Mouse (Mus musculus) neural tube, embryonic 15.5 days (tissue): ENCODE results near the gene Fcrlb. TPM values are rescaled to one million over a fixed set of nuclear protein-coding genes. Genes with fewer than 3 reads are reported as not detected.

Source experiments
- ATAC-seq: fragments of 200-750 bp; cut with Nextera tagmentation; 2 replicates; pipeline ENCODE4 v1.8.0; 2017; ENCODE audit warnings: mild to moderate bottlenecking, moderate TSS enrichment, moderate library complexity; ENCODE audit not compliant: low FRiP score
- H3K27ac ChIP-seq: fragments of 300-500 bp; sonication (generic); replicated peaks from 2 replicates; pipeline ENCODE4 v1.5.1; 2015; ENCODE audit warnings: mild to moderate bottlenecking, inconsistent platforms
- H3K27me3 ChIP-seq: fragments of 300-500 bp; sonication (generic); replicated peaks from 2 replicates; pipeline ENCODE4 v1.6.1; 2015; ENCODE audit warnings: inconsistent platforms
- H3K36me3 ChIP-seq: fragments of 300-500 bp; sonication (generic); 2 replicates; pipeline ENCODE4 v1.6.1; 2015; ENCODE audit warnings: inconsistent platforms
- H3K4me1 ChIP-seq: fragments of 300-500 bp; sonication (generic); 2 replicates; pipeline ENCODE4 v1.6.1; 2015; ENCODE audit warnings: inconsistent platforms
- H3K4me2 ChIP-seq: fragments of 300-500 bp; sonication (generic); 2 replicates; pipeline ENCODE4 v1.6.1; 2015; ENCODE audit warnings: inconsistent platforms, mild to moderate bottlenecking, moderate library complexity
- H3K4me3 ChIP-seq: fragments of 300-500 bp; sonication (generic); replicated peaks from 2 replicates; pipeline ENCODE4 v1.5.1; 2015; ENCODE audit warnings: mild to moderate bottlenecking, inconsistent platforms
- H3K9ac ChIP-seq: fragments of 300-500 bp; sonication (generic); replicated peaks from 2 replicates; pipeline ENCODE4 v1.6.1; 2015; ENCODE audit warnings: mild to moderate bottlenecking, inconsistent platforms
- H3K9me3 ChIP-seq: fragments of 300-500 bp; sonication (generic); replicated peaks from 2 replicates; pipeline ENCODE4 v1.6.1; 2016; ENCODE audit warnings: inconsistent platforms
- WGBS: fragments of 180-500 bp; shearing (Covaris S2); methylation state at CpG from one replicate; pipeline ENCODE4 v1.1.7; 2015; ENCODE audit warnings: mixed read lengths; 5-methylcytosine and 5-hydroxymethylcytosine counted together
- polyA plus RNA-seq: library from polyadenylated mRNA; unstranded; fragments of >200 nt; fragmentation: Nextera tagmentation; extraction: Ambion mirVana; gene quantifications from 2 replicates; pipeline ENCODE4 v1.2.1, GENCODE M21; 2015

Fcrlb gene
- polyA plus RNA-seq, 1 experiment from 2014 or later: 1.1 TPM

GRCm38 (mm10) chr1:170865406-170865805, 47.3 kb downstream of the Fcrlb start:
- ATAC-seq: no peak
- Histone ChIP-seq H3K36me3 (no peaks in the 10 kb centered on the region), H3K4me3 (no peak overlapping the region), H3K9me3 (no peaks in the 10 kb centered on the region), H3K4me1 (peaks cover 20% of the 10 kb centered on the region), H3K4me2 (no peak overlapping the region), H3K27me3 (no peaks in the 10 kb centered on the region), H3K9ac (no peak overlapping the region), H3K27ac (no peak overlapping the region)
- WGBS: 86% methylated on average over 5 of the region's 5 CpGs

DNA sequence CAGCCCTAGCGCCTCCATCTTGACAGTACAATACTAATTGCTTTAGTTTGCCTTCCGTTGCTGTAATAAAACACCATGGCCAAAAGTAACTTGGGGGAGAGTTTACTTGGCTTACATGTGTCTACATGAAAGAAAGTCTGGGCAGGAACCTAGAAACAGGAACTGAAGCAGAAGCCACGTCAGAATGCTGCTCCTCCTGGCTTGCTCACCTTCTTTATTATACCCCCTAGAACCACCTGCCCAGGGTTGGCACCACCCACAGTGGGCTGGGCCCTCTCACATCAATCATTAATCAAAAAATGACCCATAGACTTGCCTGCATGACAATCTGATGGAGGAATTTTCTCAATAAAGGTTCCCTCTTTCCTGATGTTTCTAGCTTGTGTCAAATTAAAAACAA, 48.0 kb downstream of the Fcrlb start:
- H3K4me1 ChIP-seq: peaks cover 20% of the 10 kb centered on the region
- H3K36me3 ChIP-seq: no peaks in the 10 kb centered on the region
- 88% methylated on average over 3 of the region's 3 CpGs for WGBS
- H3K4me3 ChIP-seq: no peak overlapping the region
- no peaks in the 10 kb centered on the region for H3K9me3 ChIP-seq
- no peak overlapping the region for H3K9ac ChIP-seq
- H3K4me2 ChIP-seq: no peak overlapping the region
- no peak overlapping the region for H3K27ac ChIP-seq
- no peak for ATAC-seq
- no peaks in the 10 kb centered on the region for H3K27me3 ChIP-seq

DNA sequence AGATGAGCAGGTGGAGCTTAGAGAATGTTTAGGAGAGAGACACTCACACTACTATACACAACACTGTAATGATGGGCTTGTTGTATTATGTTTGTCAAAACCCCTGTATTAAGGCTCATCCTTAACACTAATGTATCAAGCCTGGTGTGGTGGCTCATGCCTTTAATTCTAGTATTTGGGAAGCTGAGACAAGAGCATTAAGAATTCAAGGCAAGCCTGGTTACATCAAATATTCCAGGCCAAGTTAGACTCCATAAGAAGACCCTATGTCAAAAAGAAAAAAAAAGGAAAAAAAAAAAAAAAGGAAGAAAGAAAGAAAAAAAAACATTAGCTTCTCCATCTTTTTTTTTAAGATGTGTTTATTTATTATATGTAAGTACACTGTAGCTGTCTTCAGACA, 48.5 kb downstream of the Fcrlb start:
- Histone ChIP-seq H3K4me3 (no peak overlapping the region), H3K4me1 (peaks cover 17% of the 10 kb centered on the region), H3K36me3 (no peaks in the 10 kb centered on the region), H3K27me3 (no peaks in the 10 kb centered on the region), H3K9me3 (no peaks in the 10 kb centered on the region), H3K9ac (no peak overlapping the region), H3K27ac (no peak overlapping the region), H3K4me2 (no peak overlapping the region)
- no peak for ATAC-seq

- WGBS: 83% methylated on average over 4 of the region's 4 CpGs
- no peak for ATAC-seq
- H3K4me3 ChIP-seq: no peak overlapping the region
- peaks cover 16% of the 10 kb centered on the region for H3K4me1 ChIP-seq
- H3K36me3 ChIP-seq: no peaks in the 10 kb centered on the region
- H3K27ac ChIP-seq: no peak overlapping the region
- no peaks in the 10 kb centered on the region for H3K9me3 ChIP-seq
- H3K4me2 ChIP-seq: no peak overlapping the region
- H3K9ac ChIP-seq: no peak overlapping the region
- H3K27me3 ChIP-seq: no peaks in the 10 kb centered on the region
Measured at GRCm38 (mm10) chr1:170863033-170863432, 49.7 kb downstream of the Fcrlb start.

DNA sequence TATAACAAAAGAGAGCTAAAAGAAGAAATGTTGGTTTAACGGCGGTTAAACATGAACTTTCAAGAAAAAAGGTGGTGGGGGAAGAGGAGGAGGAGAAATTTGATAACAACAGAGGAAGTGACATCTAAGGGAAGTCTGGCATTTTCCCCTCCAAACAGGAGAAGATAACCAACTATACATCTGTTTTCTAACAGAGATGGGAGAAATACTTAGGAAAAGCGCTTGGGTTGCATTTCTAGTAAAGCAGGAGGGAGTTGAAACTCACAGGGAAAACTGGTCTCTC, 50.4 kb downstream of the Fcrlb start:
- H3K27ac ChIP-seq: no peak overlapping the region
- no peaks in the 10 kb centered on the region for H3K27me3 ChIP-seq
- H3K4me2 ChIP-seq: no peak overlapping the region
- H3K36me3 ChIP-seq: no peaks in the 10 kb centered on the region
- peaks cover 16% of the 10 kb centered on the region for H3K4me1 ChIP-seq
- H3K9me3 ChIP-seq: no peaks in the 10 kb centered on the region
- no peak for ATAC-seq
- whole genome bisulfite sequencing: 83% methylated on average over 3 of the region's 3 CpGs
- no peak overlapping the region for H3K4me3 ChIP-seq
- H3K9ac ChIP-seq: no peak overlapping the region

- no peak for ATAC-seq
- no peak overlapping the region for H3K9ac ChIP-seq
- H3K27me3 ChIP-seq: no peaks in the 10 kb centered on the region
- H3K4me3 ChIP-seq: no peak overlapping the region
- no peaks in the 10 kb centered on the region for H3K36me3 ChIP-seq
- WGBS: 85% methylated on average over 13 of the region's 13 CpGs
- peaks cover 12% of the 10 kb centered on the region for H3K4me1 ChIP-seq
- H3K27ac ChIP-seq: no peak overlapping the region
- H3K4me2 ChIP-seq: no peak overlapping the region
- no peaks in the 10 kb centered on the region for H3K9me3 ChIP-seq
Measured at GRCm38 (mm10) chr1:170861671-170862434, 50.9 kb downstream of the Fcrlb start.

DNA sequence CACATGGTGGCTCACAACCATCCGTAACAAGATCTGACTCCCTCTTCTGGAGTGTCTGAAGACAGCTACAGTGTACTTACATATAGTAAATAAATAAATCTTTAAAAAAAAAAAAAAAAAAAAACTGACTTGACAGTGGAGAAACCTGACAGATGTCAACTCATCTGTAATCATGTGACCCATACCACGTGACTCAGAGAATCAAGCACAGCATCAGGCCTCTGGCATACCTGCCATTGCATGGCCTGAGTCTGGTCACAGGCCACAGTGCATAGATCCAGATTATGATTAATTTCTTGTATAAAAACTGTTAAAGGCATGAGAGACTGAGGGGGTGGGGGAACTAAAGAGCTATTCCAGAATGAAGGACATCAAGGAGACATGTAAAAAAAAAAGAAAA, 53.9 kb downstream of the Fcrlb start:
- no peak overlapping the region for H3K4me2 ChIP-seq
- 0 out of 2 replicates have a peak, but pooled peaks cover 3% of the 10 kb centered on the region for H3K4me1 ChIP-seq
- no peak overlapping the region for H3K27ac ChIP-seq
- H3K9me3 ChIP-seq: no peaks in the 10 kb centered on the region
- ATAC-seq: no peak
- H3K9ac ChIP-seq: no peak overlapping the region
- WGBS: 81% methylated on average over 2 of the region's 2 CpGs
- no peak overlapping the region for H3K4me3 ChIP-seq
- H3K36me3 ChIP-seq: no peaks in the 10 kb centered on the region
- no peaks in the 10 kb centered on the region for H3K27me3 ChIP-seq

DNA sequence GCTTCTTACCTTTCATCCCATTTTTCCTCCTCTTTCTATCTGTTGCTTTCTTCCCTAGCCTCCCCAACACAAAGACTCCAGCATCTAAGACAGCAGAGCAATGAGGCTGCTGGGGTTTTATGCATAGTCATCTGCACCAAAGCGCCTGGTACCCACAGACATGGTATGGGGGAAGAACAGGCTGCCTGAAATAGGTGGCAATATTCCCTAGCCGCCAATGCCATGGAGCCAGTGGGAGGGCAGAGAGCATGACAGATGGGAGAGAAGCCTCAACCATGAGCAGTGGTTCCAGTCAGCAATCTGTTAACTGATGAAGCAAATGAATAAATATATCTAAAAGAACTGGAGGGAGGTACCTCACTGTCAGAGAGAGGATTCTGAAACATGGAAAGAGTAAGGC, 55.4 kb downstream of the Fcrlb start:
- WGBS: 81% methylated on average over 2 of the region's 2 CpGs
- no peaks in the 10 kb centered on the region for H3K27me3 ChIP-seq
- no peak overlapping the region for H3K9ac ChIP-seq
- H3K27ac ChIP-seq: no peak overlapping the region
- H3K4me1 ChIP-seq: no peaks in the 10 kb centered on the region
- no peak overlapping the region for H3K4me3 ChIP-seq
- no peaks in the 10 kb centered on the region for H3K9me3 ChIP-seq
- H3K36me3 ChIP-seq: peaks cover 5% of the 10 kb centered on the region; the same call in 1 of the 2 replicates
- ATAC-seq: no peak
- no peak overlapping the region for H3K4me2 ChIP-seq

Other genes with a start within 250 kb of the Fcrlb start
- gene Atf6, start 45.2 kb downstream of the Fcrlb start, polyA plus RNA-seq: 7.1 and 7.2 TPM in 2 replicates
- 0.36 and 0.91 TPM in 2 replicates for gene Gm26620, start 27.9 kb downstream of the Fcrlb start, polyA plus RNA-seq
- 43.5 and 51.7 TPM in 2 replicates for gene Dusp12, start 27.4 kb downstream of the Fcrlb start, polyA plus RNA-seq
- gene Fcrla, start 14.6 kb upstream of the Fcrlb start, polyA plus RNA-seq: not detected in 2 replicates
- gene Fcgr2b, start 63.6 kb upstream of the Fcrlb start, polyA plus RNA-seq: 1.1 and 3.2 TPM in 2 replicates
- gene Fcgr4, start 106.0 kb upstream of the Fcrlb start, polyA plus RNA-seq: 0.40 and 0.95 TPM in 2 replicates
- 11.5 and 11.8 TPM in 2 replicates for gene Fcgr3, start 152.0 kb upstream of the Fcrlb start, polyA plus RNA-seq
- gene Cfap126, start 201.0 kb upstream of the Fcrlb start, polyA plus RNA-seq: 4.4 and 6.3 TPM in 2 replicates
- 311 and 314 TPM in 2 replicates for gene Sdhc, start 237.7 kb upstream of the Fcrlb start, polyA plus RNA-seq
- gene Mpz, start 237.8 kb upstream of the Fcrlb start, polyA plus RNA-seq: 8.8 and 11.0 TPM in 2 replicates